Mouse (Mus musculus): Measurements from ENCODE around the gene Cox15. TPM values are rescaled to one million over a fixed set of nuclear protein-coding genes. Genes with fewer than 3 reads are reported as not detected.

The Cox15 gene
- polyA plus RNA-seq, 1 experiment = 2.6 TPM

- peaks cover 38% of the 10 kb centered on the region for H3K4me1 ChIP-seq
- H3K27me3 ChIP-seq (replicated peaks) = no peaks in the 10 kb centered on the region
- H3K9me3 ChIP-seq = peaks cover 3% of the 10 kb centered on the region; the same call in 1 of the 2 replicates
- H3K4me3 ChIP-seq (replicated peaks) = no peak overlapping the region
- TF ChIP-seq FLI1 (IDR thresholded peaks at IDR 0.05; ENCODE audit: low read length) (no peak), GATA1 (IDR thresholded peaks at IDR 0.05; ENCODE audit: borderline replicate concordance, low read length) (no peak)
- peaks cover 72% of the 10 kb centered on the region for H3K36me3 ChIP-seq (replicated peaks; ENCODE audit: low read length)
These were observed 55.0 kb downstream of the Cox15 start for GRCm38 (mm10) chr19:43697666-43698370.

- TF ChIP-seq FLI1 (IDR thresholded peaks at IDR 0.05; ENCODE audit: low read length) (no peak), GATA1 (IDR thresholded peaks at IDR 0.05; ENCODE audit: borderline replicate concordance, low read length) (no peak)
- peaks cover 70% of the 10 kb centered on the region for H3K36me3 ChIP-seq (replicated peaks; ENCODE audit: low read length)
These were observed 57.3 kb downstream of the Cox15 start for GRCm38 (mm10) chr19:43695514-43695964.

DNA sequence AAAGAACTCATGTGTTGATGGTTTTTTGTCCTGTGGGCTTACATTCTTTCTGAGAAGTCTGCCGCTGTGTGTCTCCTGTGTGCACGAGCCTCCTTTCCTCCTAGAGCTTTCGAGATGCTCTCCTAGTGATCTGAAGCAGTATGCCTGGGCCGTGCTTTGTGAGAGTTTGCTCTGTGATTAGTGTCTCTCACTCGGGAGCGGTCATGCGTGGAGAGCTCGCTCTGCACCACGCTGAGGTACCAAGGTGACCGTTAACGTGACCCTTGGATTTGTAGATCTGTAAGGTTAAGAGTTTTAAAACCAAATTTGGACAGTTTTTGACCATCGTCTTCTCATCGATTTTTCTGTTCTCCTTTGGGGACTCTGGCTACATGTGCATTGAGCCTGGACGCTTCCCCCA is 60.0 kb downstream of the Cox15 start:
- TF ChIP-seq GATA1 (IDR thresholded peaks at IDR 0.05; ENCODE audit: borderline replicate concordance, low read length) = no peak
- no peak for TF ChIP-seq FLI1 (IDR thresholded peaks at IDR 0.05; ENCODE audit: low read length)
- Histone ChIP-seq H3K4me3 (replicated peaks) (no peak overlapping the region), H3K4me1 (peaks cover 49% of the 10 kb centered on the region), H3K9me3 (no peaks in the 10 kb centered on the region), H3K36me3 (replicated peaks; ENCODE audit: low read length) (peaks cover 45% of the 10 kb centered on the region), H3K27me3 (replicated peaks) (no peaks in the 10 kb centered on the region)

More at GRCm38 (mm10) chr19:43695514-43695964, 57.3 kb downstream of the Cox15 start:
- Histone ChIP-seq H3K27me3 (replicated peaks) (no peaks in the 10 kb centered on the region), H3K4me3 (replicated peaks) (no peak overlapping the region), H3K4me1 (peaks cover 45% of the 10 kb centered on the region), H3K9me3 (no peaks in the 10 kb centered on the region)

DNA sequence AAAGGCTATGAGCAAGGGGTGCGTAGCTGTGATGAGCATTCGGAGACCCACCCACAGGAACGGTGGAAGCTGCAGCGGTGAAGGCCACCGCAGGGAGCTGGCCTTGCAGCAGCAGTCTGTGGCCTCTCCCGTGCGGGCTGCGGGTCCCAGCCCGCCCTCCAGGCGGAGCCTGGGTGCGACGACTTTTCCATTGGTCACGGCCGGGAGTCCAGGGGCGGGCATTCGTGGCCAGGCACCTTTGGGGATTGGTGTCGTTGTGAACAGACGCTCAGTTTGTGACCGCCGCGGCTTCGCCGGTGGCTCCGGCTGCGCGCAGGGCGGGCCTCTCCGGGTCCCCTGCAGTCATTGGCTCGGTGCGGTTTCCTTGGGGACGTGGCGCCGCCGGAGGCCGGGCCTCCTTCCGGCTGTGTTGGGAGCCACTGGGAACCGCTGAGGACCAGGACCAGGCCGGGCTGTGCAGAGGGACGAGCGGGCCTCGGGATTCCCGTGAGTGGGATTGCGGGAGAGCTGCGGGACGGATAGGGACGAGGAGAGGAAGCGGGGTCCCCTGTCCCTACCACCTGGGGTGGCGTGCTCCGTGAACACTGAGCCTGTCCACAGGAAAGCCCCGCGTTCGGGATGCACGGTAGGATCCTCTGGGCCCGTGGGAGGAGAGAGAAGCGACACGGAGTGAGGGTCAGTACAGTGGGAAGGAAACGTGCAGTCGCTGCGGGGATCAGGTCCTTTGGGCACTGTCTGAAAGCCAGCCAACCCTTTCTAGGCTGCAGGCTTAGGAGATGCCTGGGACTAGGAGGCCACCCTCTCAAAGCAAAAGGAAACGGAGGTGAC is 63.2 kb downstream of the Cox15 start, which contains the start of gene Entpd7:
Gene Entpd7, plus strand, starts transcription at position 254 of the 828 bp plus-strand sequence.
- peaks cover 30% of the 10 kb centered on the region for H3K36me3 ChIP-seq (replicated peaks; ENCODE audit: low read length)
- TF ChIP-seq FLI1 (IDR thresholded peaks at IDR 0.05; ENCODE audit: low read length) (no peak), GATA1 (IDR thresholded peaks at IDR 0.05; ENCODE audit: borderline replicate concordance, low read length) (no peak)
- H3K27me3 ChIP-seq (replicated peaks) = no peaks in the 10 kb centered on the region
- H3K9me3 ChIP-seq = peaks cover 5% of the 10 kb centered on the region
- peaks cover 36% of the 10 kb centered on the region for H3K4me1 ChIP-seq
- H3K4me3 ChIP-seq (replicated peaks) = peak within 1 kb of the TSS; percentile 99

Other genes with a start within 250 kb of the Cox15 start
- gene Got1, start 228.4 kb downstream of the Cox15 start, polyA plus RNA-seq (2012; ENCODE audit: insufficient read depth, low replicate concordance) = 3.4 and 10.7 TPM in 2 replicates
- 0.18 TPM in 1 of 2 replicates, not detected in the other for gene Nkx2-3, start 140.7 kb downstream of the Cox15 start, polyA plus RNA-seq (2012; ENCODE audit: insufficient read depth, low replicate concordance)
- gene Slc25a28, start 78.1 kb downstream of the Cox15 start, polyA plus RNA-seq (2012; ENCODE audit: insufficient read depth, low replicate concordance) = 17.5 and 30.6 TPM in 2 replicates
- 1.2 and 2.4 TPM in 2 replicates for gene Entpd7, start 63.3 kb downstream of the Cox15 start, polyA plus RNA-seq (2012; ENCODE audit: insufficient read depth, low replicate concordance)
- gene Cutc, start within 50 bp of the Cox15 start, polyA plus RNA-seq (2012; ENCODE audit: insufficient read depth, low replicate concordance) = 5.0 TPM in 1 of 2 replicates, not detected in the other
- not detected in 2 replicates for gene Abcc2, start 29.2 kb upstream of the Cox15 start, polyA plus RNA-seq (2012; ENCODE audit: insufficient read depth, low replicate concordance)
- gene Dnmbp, start 187.2 kb upstream of the Cox15 start, polyA plus RNA-seq (2012; ENCODE audit: insufficient read depth, low replicate concordance) = 0.70 and 2.0 TPM in 2 replicates
- not detected in 2 replicates for gene Cpn1, start 233.6 kb upstream of the Cox15 start, polyA plus RNA-seq (2012; ENCODE audit: insufficient read depth, low replicate concordance)

Measured in megakaryocyte, embryonic 14.5 days (primary cell).